Mouse (Mus musculus) limb, embryonic 10.5 days (tissue): ENCODE data around the gene Dcdc2c. TPM values are rescaled to one million over a fixed set of nuclear protein-coding genes. Genes with fewer than 3 reads are reported as not detected.
A peak's percentile ranks its signal among the peaks of the same experiment; 100 is the strongest.

ENCODE experiments used
- DNase-seq: peaks from one replicate; pipeline ENCODE4 v3.0.0-alpha.2; 2017; ENCODE audit warnings: low spot score
- H3K27ac ChIP-seq: fragments of 300-500 bp; sonication (generic); 2 replicates; pipeline ENCODE4 v1.5.1; 2016; ENCODE audit warnings: mild to moderate bottlenecking
- H3K27me3 ChIP-seq: fragments of 300-500 bp; sonication (generic); 2 replicates; pipeline ENCODE4 v1.6.1; 2016; ENCODE audit warnings: low read depth, mild to moderate bottlenecking; ENCODE audit not compliant: poor library complexity, severe bottlenecking
- H3K36me3 ChIP-seq: fragments of 300-500 bp; sonication (generic); 2 replicates; pipeline ENCODE4 v1.6.1; 2016; ENCODE audit warnings: mild to moderate bottlenecking, moderate library complexity
- H3K4me1 ChIP-seq: fragments of 300-500 bp; sonication (generic); 2 replicates; pipeline ENCODE4 v1.6.1; 2016
- H3K4me3 ChIP-seq: fragments of 300-500 bp; sonication (generic); 2 replicates; pipeline ENCODE4 v1.5.1; 2016; ENCODE audit warnings: mild to moderate bottlenecking, moderate library complexity
- H3K9me3 ChIP-seq: fragments of 300-500 bp; sonication (generic); replicated peaks from 2 replicates; pipeline ENCODE4 v1.6.1; 2016; ENCODE audit warnings: mild to moderate bottlenecking
- WGBS: fragments of 180-500 bp; shearing (Covaris S2); methylation state at CpG from one replicate; pipeline ENCODE4 v1.1.7; 2016; 5-methylcytosine and 5-hydroxymethylcytosine counted together
- polyA plus RNA-seq: library from polyadenylated mRNA; unstranded; fragments of >200 nt; fragmentation: Nextera tagmentation; extraction: Ambion mirVana; gene quantifications from 2 replicates; pipeline ENCODE4 v1.2.1, GENCODE M21; 2016

The Dcdc2c gene
- polyA plus RNA-seq, 1 experiment from 2014 or later = 0.23 TPM

DNA sequence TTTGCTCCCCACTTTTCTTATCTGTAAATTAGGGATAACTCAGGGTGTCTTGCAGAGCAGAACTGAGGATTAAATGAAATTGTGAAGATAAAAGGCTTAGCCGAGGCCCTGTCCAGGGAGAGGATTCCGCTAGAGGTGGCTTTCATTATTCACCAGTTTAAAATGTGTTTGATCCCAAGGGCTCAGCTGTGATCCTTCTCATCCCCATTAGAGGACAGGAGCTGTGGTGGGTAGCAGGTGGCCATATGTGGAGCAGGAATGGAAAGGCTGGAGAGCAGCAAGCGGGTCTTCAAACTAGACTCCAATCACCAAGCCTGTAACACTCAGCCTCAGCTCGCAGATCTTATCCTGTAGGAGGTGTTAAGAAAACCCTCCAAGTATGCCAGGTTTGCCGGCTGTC is 122.3 kb downstream of the Dcdc2c start:
- peaks cover 10% of the 10 kb centered on the region for H3K4me1 ChIP-seq
- 94% methylated on average over 5 of the region's 5 CpGs for WGBS
- H3K4me3 ChIP-seq = no peak overlapping the region
- no peaks in the 10 kb centered on the region for H3K9me3 ChIP-seq
- H3K27me3 ChIP-seq = no peaks in the 10 kb centered on the region
- no peaks in the 10 kb centered on the region for H3K36me3 ChIP-seq
- DNase-seq = no peak
- no peak overlapping the region for H3K27ac ChIP-seq

DNA sequence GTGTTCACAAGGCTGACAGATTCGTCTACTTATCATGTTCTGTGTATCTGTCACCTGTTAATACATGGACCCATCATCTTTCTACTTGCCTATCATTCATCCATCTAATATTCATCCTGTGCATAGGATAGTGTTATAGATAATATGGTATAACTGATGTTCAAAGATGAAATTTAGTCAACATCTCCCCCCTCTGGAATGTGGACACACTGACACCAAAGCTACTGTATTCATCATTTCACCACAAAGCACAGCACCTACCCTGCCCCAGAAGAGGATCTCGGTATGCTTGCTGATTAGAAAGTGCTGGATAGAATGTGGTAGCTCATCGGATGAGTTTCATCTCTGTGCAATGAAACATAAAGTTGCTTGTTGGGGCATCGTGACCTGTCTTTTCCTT is 135.2 kb downstream of the Dcdc2c start:
- Histone ChIP-seq H3K36me3 (no peaks in the 10 kb centered on the region), H3K4me1 (no peaks in the 10 kb centered on the region), H3K27me3 (no peaks in the 10 kb centered on the region), H3K9me3 (peaks cover 2% of the 10 kb centered on the region; the same call in 1 of the 2 replicates), H3K4me3 (no peak overlapping the region), H3K27ac (no peak overlapping the region)
- 86% methylated on average over 4 of the region's 4 CpGs for WGBS
- no peak for DNase-seq

DNA sequence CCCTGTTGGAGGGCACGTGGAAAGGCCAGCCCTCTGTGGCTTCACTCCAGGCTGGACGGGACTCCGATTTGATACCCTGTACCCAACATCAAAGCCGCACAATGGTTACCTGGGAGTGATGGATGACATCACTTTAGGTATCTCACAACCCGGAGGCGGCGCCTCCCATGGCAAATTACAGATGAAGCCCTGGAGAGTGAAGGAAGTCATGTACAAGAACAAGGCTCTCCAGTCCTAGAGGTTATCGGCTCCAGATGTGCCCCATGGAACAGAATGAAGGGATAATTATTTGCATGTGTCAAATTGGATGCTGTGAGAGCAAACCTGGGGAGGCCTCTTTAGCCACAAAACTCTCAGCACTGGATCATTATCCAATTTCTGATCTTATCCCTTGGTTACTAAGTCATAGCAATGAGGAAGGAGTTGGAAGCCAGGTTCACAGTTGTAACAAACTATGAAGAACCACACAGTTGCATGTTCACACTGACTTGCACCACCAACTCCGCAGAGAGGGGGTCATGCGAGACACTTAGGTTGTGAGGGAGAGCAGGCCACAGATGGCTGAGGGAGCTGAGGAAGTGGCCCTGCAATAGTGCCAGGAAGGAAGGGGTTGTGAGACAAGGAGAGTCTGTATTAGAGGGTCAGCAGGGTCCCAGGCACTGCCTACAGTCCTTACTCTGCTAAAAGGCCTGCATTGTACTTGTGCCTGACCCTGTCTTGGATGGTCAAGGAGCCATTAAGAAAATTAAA is 144.4 kb downstream of the Dcdc2c start:
- H3K9me3 ChIP-seq = peaks cover 7% of the 10 kb centered on the region; the same call in 1 of the 2 replicates
- peak overlapping the region; percentile 76 for H3K27ac ChIP-seq
- no peaks in the 10 kb centered on the region for H3K36me3 ChIP-seq
- DNase-seq = peak; percentile 70
- peaks cover 20% of the 10 kb centered on the region for H3K4me1 ChIP-seq
- no peaks in the 10 kb centered on the region for H3K27me3 ChIP-seq
- no peak overlapping the region for H3K4me3 ChIP-seq
- WGBS = 34% methylated on average over 10 of the region's 10 CpGs

DNA sequence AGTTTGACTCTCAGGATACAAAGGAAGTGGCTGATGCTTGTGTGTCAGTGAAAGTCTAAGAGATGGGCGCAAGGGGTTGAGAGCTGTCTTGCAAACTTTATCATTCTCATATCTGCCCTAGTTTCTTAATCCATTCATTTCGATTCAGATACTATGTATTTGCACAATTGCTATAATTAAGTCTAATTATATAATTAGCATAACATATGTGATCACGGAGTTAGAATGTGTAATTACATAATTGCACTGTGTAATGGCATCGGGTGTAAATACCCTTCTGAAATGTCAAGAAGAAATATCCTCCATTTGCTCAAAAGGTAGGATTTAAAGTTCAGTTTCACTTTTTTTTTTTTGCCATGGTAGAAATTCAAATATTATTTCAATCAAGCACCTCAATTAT is 149.9 kb downstream of the Dcdc2c start:
- no peaks in the 10 kb centered on the region for H3K9me3 ChIP-seq
- H3K4me3 ChIP-seq = no peak overlapping the region
- no peaks in the 10 kb centered on the region for H3K27me3 ChIP-seq
- WGBS = 82% methylated on average over 4 of the region's 4 CpGs
- no peaks in the 10 kb centered on the region for H3K36me3 ChIP-seq
- DNase-seq = no peak
- H3K4me1 ChIP-seq = peaks cover 14% of the 10 kb centered on the region
- no peak overlapping the region for H3K27ac ChIP-seq

DNA sequence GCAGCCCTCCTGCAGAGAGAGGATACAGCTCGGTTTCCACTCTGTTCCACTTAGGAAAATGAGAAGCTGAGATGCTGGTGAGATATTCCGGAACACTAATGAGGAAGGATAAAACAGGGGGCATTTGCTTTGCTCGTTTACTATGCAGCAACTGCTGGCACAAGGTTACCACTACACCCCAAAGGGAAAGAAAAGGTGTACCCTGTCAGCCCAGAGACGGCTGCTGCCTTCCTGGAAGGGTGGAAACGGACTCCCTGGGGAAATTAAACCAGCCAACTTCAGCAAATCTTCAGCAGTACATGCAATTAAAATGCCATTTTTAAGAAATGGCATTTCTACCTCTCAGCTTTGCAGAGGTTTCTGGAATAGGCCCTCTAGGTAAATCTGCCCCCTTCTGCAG is 150.8 kb downstream of the Dcdc2c start:
- H3K4me3 ChIP-seq = no peak overlapping the region
- peak overlapping the region; percentile 72 for H3K27ac ChIP-seq
- H3K9me3 ChIP-seq = no peaks in the 10 kb centered on the region
- no peaks in the 10 kb centered on the region for H3K27me3 ChIP-seq
- no peak for DNase-seq
- H3K4me1 ChIP-seq = peaks cover 14% of the 10 kb centered on the region
- no peaks in the 10 kb centered on the region for H3K36me3 ChIP-seq
- WGBS = 52% methylated on average over 5 of the region's 5 CpGs

DNA sequence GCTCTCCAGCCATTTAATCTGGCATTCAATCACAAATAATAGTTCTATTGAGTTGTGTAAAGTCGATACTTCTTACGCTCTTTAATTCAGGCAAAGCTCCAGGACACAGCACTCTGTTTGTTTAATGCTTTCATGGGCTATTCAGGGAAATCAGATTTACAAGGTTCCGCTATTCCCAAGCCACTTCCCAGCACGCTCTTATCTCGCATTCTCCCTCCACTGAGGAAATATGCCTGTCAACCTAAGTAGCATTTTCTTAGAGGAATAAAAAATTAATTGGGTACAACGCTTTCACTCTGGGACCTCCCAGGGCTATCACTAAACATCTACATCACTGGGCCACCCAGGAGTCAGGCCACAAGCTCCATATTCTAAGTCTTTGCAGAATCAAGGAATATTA is 160.1 kb downstream of the Dcdc2c start:
- Histone ChIP-seq H3K27me3 (no peaks in the 10 kb centered on the region), H3K27ac (no peak overlapping the region), H3K36me3 (no peaks in the 10 kb centered on the region), H3K4me3 (no peak overlapping the region), H3K4me1 (0 out of 2 replicates have a peak, but pooled peaks cover 3% of the 10 kb centered on the region), H3K9me3 (no peaks in the 10 kb centered on the region)
- 76% methylated on average over 6 of the region's 6 CpGs for WGBS
- DNase-seq = no peak

Other genes with a start within 250 kb of the Dcdc2c start
- gene Allc, start 30.1 kb upstream of the Dcdc2c start, polyA plus RNA-seq = not detected in 2 replicates
- 0.18 TPM in 1 of 2 replicates, not detected in the other for gene Colec11, start 71.0 kb upstream of the Dcdc2c start, polyA plus RNA-seq
- 654 and 701 TPM in 2 replicates for gene Rps7, start 83.6 kb upstream of the Dcdc2c start, polyA plus RNA-seq
- 38.5 and 38.8 TPM in 2 replicates for gene Rnaseh1, start 97.2 kb upstream of the Dcdc2c start, polyA plus RNA-seq
- gene Adi1, start 122.8 kb upstream of the Dcdc2c start, polyA plus RNA-seq = 67.0 and 69.9 TPM in 2 replicates
- gene Trappc12, start 198.1 kb upstream of the Dcdc2c start, polyA plus RNA-seq = 34.0 and 37.9 TPM in 2 replicates
- 41.2 and 42.2 TPM in 2 replicates for gene Eipr1, start 199.4 kb upstream of the Dcdc2c start, polyA plus RNA-seq